Mouse (Mus musculus): ENCODE measurements around the gene Rnf44. TPM values are rescaled to one million over a fixed set of nuclear protein-coding genes. Genes with fewer than 3 reads are reported as not detected.

Rnf44 gene
- 206 TPM for total RNA-seq (2023)

DNA sequence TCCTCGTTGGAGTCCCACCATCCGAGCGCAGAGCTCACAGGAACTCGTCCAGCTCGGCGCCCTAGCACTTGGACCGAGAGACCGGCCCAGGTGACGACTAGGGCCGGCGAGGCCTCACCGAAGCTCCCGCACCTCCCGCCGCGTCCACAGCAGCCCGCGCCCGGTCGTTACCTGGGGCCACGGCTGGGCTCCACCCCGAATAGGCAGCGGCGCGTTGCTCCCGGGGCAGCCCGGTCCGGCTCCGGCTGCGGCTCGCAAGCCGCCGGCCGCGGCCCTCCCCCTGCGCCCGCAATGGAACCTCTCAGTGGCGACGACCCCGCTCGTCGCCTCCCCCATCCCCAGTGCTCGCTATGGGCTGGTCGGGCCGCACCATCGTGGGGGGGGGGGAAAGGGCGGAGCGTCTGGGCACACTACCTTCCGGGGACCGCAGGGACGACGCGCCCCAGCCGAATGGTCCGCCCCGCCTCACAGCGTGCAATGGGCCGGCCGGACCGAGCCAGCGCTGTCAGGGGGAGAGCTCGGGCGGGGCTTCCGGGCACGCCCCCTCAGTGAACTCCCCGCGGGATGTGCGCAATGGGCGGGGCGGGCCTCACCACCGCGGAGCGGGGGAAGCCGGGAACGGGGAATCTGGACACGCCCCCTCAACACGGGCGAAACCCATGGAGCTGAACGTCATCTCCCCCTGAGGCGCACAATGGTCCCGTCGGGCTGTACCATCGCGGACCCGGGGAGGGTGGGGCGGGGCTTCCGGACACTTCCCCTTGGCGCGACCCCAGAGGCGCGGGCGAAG, at the start of gene Rnf44:
TSS of gene Rnf44 (minus strand) at position 350 of the 790 bp plus-strand sequence.

GRCm38 (mm10) chr13:54701243-54701642, 7.5 kb upstream of the Rnf44 start, which contains the start of gene Cdhr2:
Cdhr2 (plus strand) TSS chr13:54701461.

Other genes with a start within 250 kb of the Rnf44 start
- 28.1 TPM for gene Thoc3, start 225.1 kb downstream of the Rnf44 start, total RNA-seq (2023)
- gene Simc1, start 190.1 kb downstream of the Rnf44 start, total RNA-seq (2023), result 42.3 TPM
- 39.7 TPM for gene 4833439L19Rik, start 128.5 kb downstream of the Rnf44 start, total RNA-seq (2023)
- 2.6 TPM for gene Arl10, start 118.9 kb downstream of the Rnf44 start, total RNA-seq (2023)
- 16.4 TPM for gene Nop16, start 103.8 kb downstream of the Rnf44 start, total RNA-seq (2023)
- 90.5 TPM for gene Higd2a, start 103.7 kb downstream of the Rnf44 start, total RNA-seq (2023)
- 40.3 TPM for gene Cltb, start 82.6 kb downstream of the Rnf44 start, total RNA-seq (2023)
- gene Faf2, start 72.1 kb downstream of the Rnf44 start, total RNA-seq (2023), result 56.0 TPM
- not detected for gene Cdhr2, start 7.6 kb upstream of the Rnf44 start, total RNA-seq (2023)
- not detected for gene Gprin1, start 56.0 kb upstream of the Rnf44 start, total RNA-seq (2023)
- not detected for gene Sncb, start 72.7 kb upstream of the Rnf44 start, total RNA-seq (2023)
- not detected for gene Eif4e1b, start 90.1 kb upstream of the Rnf44 start, total RNA-seq (2023)
- gene Tspan17, start 95.5 kb upstream of the Rnf44 start, total RNA-seq (2023), result 1.8 TPM

Measured in CD4-positive naive resting alpha-beta T cell, adult 57 days (primary cell).